Mouse (Mus musculus) small intestine, adult 2 months (tissue): Measurements from ENCODE around the gene Tmem151b.

Source experiments
- CTCF ChIP-seq: fragments of 200-500 bp; IDR thresholded peaks from 2 replicates; pipeline ENCODE4 v1.5.1; 2012; ENCODE audit warnings: low read depth, mild to moderate bottlenecking, control low read depth, inconsistent platforms, low read length, moderate library complexity, mixed read lengths; ENCODE audit not compliant: insufficient replicate concordance, insufficient read length; ENCODE audit errors: extremely low read depth
- POLR2A ChIP-seq: fragments of 200-500 bp; IDR thresholded peaks from 2 replicates; pipeline ENCODE4 v1.6.1; 2012; ENCODE audit warnings: low read depth, mild to moderate bottlenecking, control low read depth, inconsistent platforms, low read length, moderate library complexity

- no peak for TF ChIP-seq CTCF
- TF ChIP-seq POLR2A: no peak
These were observed 13.2 kb downstream of the Tmem151b start for GRCm38 (mm10) chr17:45536264-45536663.
